Mouse (Mus musculus): ENCODE data around the gene Ube2e3. TPM values are rescaled to one million over a fixed set of nuclear protein-coding genes. Genes with fewer than 3 reads are reported as not detected.

The Ube2e3 gene
- polyA plus RNA-seq (2012; rRNA removed), result 14.8 and 16.5 TPM in 2 replicates

DNA sequence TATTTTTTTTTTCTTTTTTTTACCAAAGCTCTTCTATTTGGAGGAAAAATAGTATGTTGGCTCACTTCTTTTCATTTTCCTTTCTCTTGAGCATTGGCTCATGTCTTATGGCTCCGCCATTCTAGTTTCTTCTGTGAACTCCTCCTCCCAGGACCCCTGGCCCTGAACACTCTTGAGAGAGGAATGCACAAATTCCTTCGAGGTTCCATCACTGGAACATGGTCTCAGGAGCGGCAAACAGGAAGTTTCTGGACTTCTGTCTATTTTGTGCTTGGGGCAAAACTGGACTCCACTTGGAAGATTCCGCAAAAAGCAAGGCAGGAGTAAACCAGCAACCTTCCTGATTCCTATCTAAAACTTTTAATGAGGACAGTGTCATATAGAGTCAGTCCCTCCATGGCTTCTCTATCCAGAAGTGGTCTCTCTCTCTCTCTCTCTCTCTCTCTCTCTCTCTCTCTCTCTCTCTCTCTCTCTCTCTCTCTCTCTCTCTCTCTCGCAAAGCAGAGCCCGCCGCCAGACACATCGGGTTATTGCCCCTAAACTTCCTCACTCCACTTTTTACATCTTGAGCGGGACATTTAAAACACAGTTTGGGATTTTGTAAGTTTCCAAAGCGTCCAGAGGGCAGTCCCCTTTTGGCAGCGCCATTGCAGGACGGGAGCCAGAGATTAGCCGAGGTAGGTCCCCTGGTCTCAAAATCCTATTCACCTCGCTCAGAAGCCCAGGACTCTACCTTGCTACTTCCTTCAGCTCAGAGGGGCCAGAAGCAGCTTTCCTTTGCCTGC lies at the start of gene Ube2e3:
Gene Ube2e3, plus strand, starts transcription at position 399 of the 785 bp plus-strand sequence.
- Histone ChIP-seq H3K27me3 (ENCODE audit: control insufficient read depth, insufficient read depth, low read length) (no peaks in the 10 kb centered on the region), H3K4me3 (ENCODE audit: control insufficient read depth, low read depth, low read length) (peak within 1 kb of the TSS; percentile 94), H3K4me1 (ENCODE audit: control insufficient read depth, insufficient read depth, low read length) (peaks cover 2% of the 10 kb centered on the region), H3K36me3 (ENCODE audit: control insufficient read depth, insufficient read depth, low read length) (no peaks in the 10 kb centered on the region), H3K27ac (ENCODE audit: control insufficient read depth, insufficient read depth, low read depth, low read length) (peak within 1 kb of the TSS; percentile 94)
- no peak for TF ChIP-seq POLR2A (IDR thresholded peaks at IDR 0.05; ENCODE audit: control insufficient read depth, low read depth, low read length)
- no peak for TF ChIP-seq CTCF (IDR thresholded peaks at IDR 0.05; ENCODE audit: control insufficient read depth, insufficient read depth, insufficient replicate concordance, low read depth, low read length)

DNA sequence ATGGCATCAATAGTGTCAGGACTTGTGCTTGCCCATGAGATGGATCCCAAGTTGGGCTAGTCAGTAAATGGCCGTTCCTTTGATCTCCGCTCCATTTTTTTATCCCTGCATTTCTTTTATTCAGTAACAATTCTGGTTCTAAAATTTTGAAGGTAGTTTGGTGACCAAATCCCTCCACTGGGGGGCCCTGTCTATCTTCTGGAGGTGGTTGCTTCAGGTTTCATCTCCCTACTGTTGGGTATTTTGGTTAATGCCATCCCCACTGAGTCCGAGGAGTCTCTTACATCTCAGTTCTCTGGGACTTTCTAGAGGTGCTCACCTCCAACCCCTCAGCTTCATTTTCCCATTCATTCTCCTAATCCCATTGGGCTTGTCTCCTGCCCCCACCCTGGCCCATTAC lies 38.0 kb upstream of the Ube2e3 start:
- TF ChIP-seq CTCF (IDR thresholded peaks at IDR 0.05; ENCODE audit: control insufficient read depth, insufficient read depth, insufficient replicate concordance, low read depth, low read length) (no peak), POLR2A (IDR thresholded peaks at IDR 0.05; ENCODE audit: control insufficient read depth, low read depth, low read length) (no peak)
- no peaks in the 10 kb centered on the region for H3K36me3 ChIP-seq (ENCODE audit: control insufficient read depth, insufficient read depth, low read length)
- H3K4me1 ChIP-seq (ENCODE audit: control insufficient read depth, insufficient read depth, low read length), result no peaks in the 10 kb centered on the region
- no peak overlapping the region for H3K4me3 ChIP-seq (ENCODE audit: control insufficient read depth, low read depth, low read length)
- H3K27me3 ChIP-seq (ENCODE audit: control insufficient read depth, insufficient read depth, low read length), result no peaks in the 10 kb centered on the region
- H3K27ac ChIP-seq (ENCODE audit: control insufficient read depth, insufficient read depth, low read depth, low read length), result no peak overlapping the region

DNA sequence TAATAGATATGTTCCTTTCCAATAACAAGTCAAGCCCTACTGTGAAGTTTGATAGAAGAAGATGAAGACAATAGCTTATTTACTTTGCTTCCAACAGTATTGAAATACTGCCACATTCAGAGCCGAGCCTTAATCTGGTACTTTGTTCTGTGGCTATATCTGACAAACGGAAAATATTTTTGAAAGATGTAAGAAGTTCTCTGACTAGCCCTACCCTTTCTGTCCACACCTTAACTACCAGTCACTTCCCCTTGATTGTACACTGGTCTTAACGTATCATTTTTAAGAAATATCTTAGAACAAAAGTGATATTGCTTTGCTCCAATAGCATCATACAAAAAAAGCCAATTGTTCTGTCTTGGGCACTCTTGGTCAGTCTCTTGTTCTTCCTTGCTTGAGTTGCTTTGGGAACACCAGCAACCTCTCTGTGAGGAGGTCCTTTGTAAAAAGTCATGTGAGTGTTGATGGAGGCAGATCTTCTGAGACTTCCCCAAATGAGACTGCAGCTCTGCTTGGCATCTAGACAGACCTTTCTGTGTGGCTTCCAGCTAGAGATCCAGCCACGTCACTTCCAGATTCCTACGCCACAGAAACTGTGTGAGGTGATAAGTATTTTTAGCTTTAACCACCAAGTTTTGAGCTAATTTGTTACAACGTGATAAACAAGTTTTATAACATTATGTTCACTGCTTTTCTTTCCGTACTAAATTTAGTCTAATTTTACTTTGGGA lies 26.3 kb upstream of the Ube2e3 start:
- H3K4me3 ChIP-seq (ENCODE audit: control insufficient read depth, low read depth, low read length), result no peak overlapping the region
- TF ChIP-seq POLR2A (IDR thresholded peaks at IDR 0.05; ENCODE audit: control insufficient read depth, low read depth, low read length) (no peak), CTCF (IDR thresholded peaks at IDR 0.05; ENCODE audit: control insufficient read depth, insufficient read depth, insufficient replicate concordance, low read depth, low read length) (no peak)
- no peaks in the 10 kb centered on the region for H3K27me3 ChIP-seq (ENCODE audit: control insufficient read depth, insufficient read depth, low read length)
- no peak overlapping the region for H3K27ac ChIP-seq (ENCODE audit: control insufficient read depth, insufficient read depth, low read depth, low read length)
- H3K36me3 ChIP-seq (ENCODE audit: control insufficient read depth, insufficient read depth, low read length), result no peaks in the 10 kb centered on the region
- H3K4me1 ChIP-seq (ENCODE audit: control insufficient read depth, insufficient read depth, low read length), result peaks cover 2% of the 10 kb centered on the region; the same call in 1 of the 2 replicates

DNA sequence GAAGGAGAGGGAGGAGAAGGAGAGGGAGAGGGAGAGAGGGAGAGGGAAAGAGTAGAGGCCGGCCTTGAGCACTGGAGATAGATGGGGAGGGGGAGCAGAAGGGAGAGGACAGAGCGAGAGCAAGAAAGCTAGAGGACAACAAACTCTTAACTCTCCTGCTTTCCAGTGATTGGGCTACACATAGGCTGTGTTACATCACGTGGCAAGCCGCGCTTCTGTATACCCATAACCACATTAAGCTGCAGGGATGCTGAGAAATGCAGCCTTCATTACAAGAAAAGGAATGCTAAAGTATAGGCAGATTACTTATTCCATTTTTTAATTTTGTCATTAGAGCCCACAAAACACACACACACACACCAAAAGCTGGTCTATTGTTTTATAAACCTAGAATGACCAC lies 23.6 kb upstream of the Ube2e3 start:
- Histone ChIP-seq H3K36me3 (ENCODE audit: control insufficient read depth, insufficient read depth, low read length) (no peaks in the 10 kb centered on the region), H3K4me1 (ENCODE audit: control insufficient read depth, insufficient read depth, low read length) (peaks cover 2% of the 10 kb centered on the region; the same call in 1 of the 2 replicates), H3K27ac (ENCODE audit: control insufficient read depth, insufficient read depth, low read depth, low read length) (no peak overlapping the region), H3K4me3 (ENCODE audit: control insufficient read depth, low read depth, low read length) (peak overlapping the region; percentile 76), H3K27me3 (ENCODE audit: control insufficient read depth, insufficient read depth, low read length) (no peaks in the 10 kb centered on the region)
- no peak for TF ChIP-seq POLR2A (IDR thresholded peaks at IDR 0.05; ENCODE audit: control insufficient read depth, low read depth, low read length)
- no peak for TF ChIP-seq CTCF (IDR thresholded peaks at IDR 0.05; ENCODE audit: control insufficient read depth, insufficient read depth, insufficient replicate concordance, low read depth, low read length)

DNA sequence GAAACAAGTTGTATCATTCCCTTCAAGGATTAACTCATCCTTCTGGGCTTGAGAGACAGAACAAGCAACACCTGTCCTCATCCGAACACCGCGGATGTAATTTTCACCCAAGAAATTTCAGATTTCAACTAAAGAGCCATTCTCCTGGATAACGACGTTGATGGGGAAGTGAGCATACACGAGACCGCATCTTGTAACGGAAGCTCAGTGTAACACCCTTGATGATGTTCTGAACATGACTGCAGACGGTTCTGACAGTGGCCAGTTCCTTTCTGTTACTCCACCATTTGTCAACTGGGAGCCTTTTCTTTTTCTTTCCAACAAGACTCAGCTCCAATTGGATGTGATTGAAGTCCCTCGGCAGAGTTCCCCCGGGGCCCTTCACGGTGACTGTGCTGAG lies 22.6 kb upstream of the Ube2e3 start:
- Histone ChIP-seq H3K36me3 (ENCODE audit: control insufficient read depth, insufficient read depth, low read length) (no peaks in the 10 kb centered on the region), H3K4me3 (ENCODE audit: control insufficient read depth, low read depth, low read length) (peak overlapping the region; percentile 81), H3K27me3 (ENCODE audit: control insufficient read depth, insufficient read depth, low read length) (no peaks in the 10 kb centered on the region), H3K4me1 (ENCODE audit: control insufficient read depth, insufficient read depth, low read length) (peaks cover 2% of the 10 kb centered on the region; the same call in 1 of the 2 replicates), H3K27ac (ENCODE audit: control insufficient read depth, insufficient read depth, low read depth, low read length) (no peak overlapping the region)
- TF ChIP-seq POLR2A (IDR thresholded peaks at IDR 0.05; ENCODE audit: control insufficient read depth, low read depth, low read length), result no peak
- no peak for TF ChIP-seq CTCF (IDR thresholded peaks at IDR 0.05; ENCODE audit: control insufficient read depth, insufficient read depth, insufficient replicate concordance, low read depth, low read length)

DNA sequence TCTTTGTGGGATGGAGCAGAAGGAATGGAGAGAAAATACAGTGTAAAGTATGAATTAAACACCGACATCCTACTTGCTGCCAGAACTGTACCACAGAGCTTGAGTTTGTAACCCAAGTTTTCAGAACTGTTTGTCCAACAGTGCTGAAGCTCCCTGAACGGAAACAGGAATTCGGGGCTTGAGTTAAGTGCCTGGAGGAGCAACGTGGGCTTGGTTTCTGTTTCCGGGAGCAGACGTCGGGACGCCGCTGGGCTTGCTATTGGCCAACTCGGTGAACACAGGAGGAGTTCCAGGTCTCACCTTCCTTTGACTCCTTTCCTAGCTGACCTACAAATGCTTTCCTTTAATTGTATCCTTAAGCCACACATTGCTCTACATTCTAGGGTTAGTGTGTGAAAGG lies 22.2 kb upstream of the Ube2e3 start:
- no peaks in the 10 kb centered on the region for H3K27me3 ChIP-seq (ENCODE audit: control insufficient read depth, insufficient read depth, low read length)
- TF ChIP-seq CTCF (IDR thresholded peaks at IDR 0.05; ENCODE audit: control insufficient read depth, insufficient read depth, insufficient replicate concordance, low read depth, low read length) (no peak), POLR2A (IDR thresholded peaks at IDR 0.05; ENCODE audit: control insufficient read depth, low read depth, low read length) (no peak)
- no peaks in the 10 kb centered on the region for H3K36me3 ChIP-seq (ENCODE audit: control insufficient read depth, insufficient read depth, low read length)
- H3K4me1 ChIP-seq (ENCODE audit: control insufficient read depth, insufficient read depth, low read length), result peaks cover 2% of the 10 kb centered on the region; the same call in 1 of the 2 replicates
- H3K27ac ChIP-seq (ENCODE audit: control insufficient read depth, insufficient read depth, low read depth, low read length), result no peak overlapping the region
- peak overlapping the region; percentile 81 for H3K4me3 ChIP-seq (ENCODE audit: control insufficient read depth, low read depth, low read length)

DNA sequence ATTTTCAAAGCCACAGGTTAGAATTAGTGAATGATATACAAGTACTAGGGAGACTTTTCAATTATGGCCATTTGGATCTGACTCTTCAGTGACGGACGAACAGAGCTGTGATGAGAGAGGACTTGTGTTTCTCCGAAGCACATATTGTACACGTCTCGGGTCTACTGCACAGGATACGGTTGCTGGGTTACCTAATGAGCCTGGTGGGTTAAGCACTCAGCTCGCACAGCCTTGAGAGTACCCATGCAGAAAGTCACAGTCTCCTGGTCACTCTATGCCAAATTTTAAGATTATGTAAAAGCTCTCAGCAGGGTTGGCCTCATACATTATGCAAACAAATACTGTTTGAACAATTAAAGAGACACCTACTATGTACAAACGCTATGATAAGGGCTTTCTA lies 13.6 kb upstream of the Ube2e3 start:
- no peaks in the 10 kb centered on the region for H3K27me3 ChIP-seq (ENCODE audit: control insufficient read depth, insufficient read depth, low read length)
- no peak overlapping the region for H3K27ac ChIP-seq (ENCODE audit: control insufficient read depth, insufficient read depth, low read depth, low read length)
- no peak overlapping the region for H3K4me3 ChIP-seq (ENCODE audit: control insufficient read depth, low read depth, low read length)
- no peaks in the 10 kb centered on the region for H3K4me1 ChIP-seq (ENCODE audit: control insufficient read depth, insufficient read depth, low read length)
- no peaks in the 10 kb centered on the region for H3K36me3 ChIP-seq (ENCODE audit: control insufficient read depth, insufficient read depth, low read length)
- no peak for TF ChIP-seq POLR2A (IDR thresholded peaks at IDR 0.05; ENCODE audit: control insufficient read depth, low read depth, low read length)
- no peak for TF ChIP-seq CTCF (IDR thresholded peaks at IDR 0.05; ENCODE audit: control insufficient read depth, insufficient read depth, insufficient replicate concordance, low read depth, low read length)

All from testis, adult 2 months (tissue).